Mouse (Mus musculus): ENCODE results near the gene Gm28047. TPM values are rescaled to one million over a fixed set of nuclear protein-coding genes. Genes with fewer than 3 reads are reported as not detected.
A peak's percentile ranks its signal among the peaks of the same experiment; 100 is the strongest.
"Not testable (repeated sequence)": the region's sequence is repeated elsewhere in the genome, so short reads cannot be mapped to it uniquely, and the experiment has no call there.

Gm28047 gene
- under 1 TPM in 1 of 2 experiments, not detected in 1; 0.60 TPM for total RNA-seq (2021)
- long read RNA-seq, result 0 reads

DNA sequence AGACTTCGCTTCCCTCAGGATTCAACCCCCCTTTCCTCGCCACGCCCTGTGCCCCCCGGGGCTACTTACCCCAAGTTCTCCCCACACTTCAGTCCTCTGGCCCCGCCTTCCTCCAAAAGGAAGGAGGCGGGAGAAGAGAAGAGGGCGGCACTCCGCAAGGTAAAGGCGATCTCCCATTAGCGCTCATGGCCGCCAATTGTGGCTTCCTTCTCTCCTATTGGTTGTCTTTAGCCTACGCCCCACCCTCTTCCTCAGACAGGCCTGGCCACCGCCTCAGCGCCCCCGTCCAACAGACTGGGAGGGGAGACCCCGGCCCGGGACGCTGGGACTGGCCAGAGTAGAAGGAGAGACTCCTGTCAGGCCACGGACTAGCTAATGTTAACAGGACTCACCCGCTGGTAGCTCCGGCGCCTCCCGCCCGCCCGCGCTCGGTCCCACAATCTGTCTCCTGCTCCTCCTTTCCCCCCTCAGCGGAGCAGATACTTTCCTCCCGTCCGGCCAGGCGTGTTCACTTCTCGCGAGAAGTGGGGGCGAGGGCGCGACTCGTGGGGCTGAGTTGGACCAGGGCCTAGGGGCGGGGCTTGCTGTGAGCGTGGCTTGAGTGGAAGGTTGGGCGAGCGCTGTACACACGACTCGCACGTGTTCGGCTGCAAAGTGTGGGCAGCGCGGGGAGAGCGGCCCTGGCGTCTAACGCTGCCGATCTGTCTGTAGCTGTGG, at the start of gene Gm28047, which contains the start of gene Atf7:
Gene Gm28047 (minus strand): TSS at position 98 of the 717 bp plus-strand sequence.
Gene Atf7 (minus strand): TSS at position 495 of the 717 bp plus-strand sequence.
- peak; percentile 99 to 100 for DNase-seq (ENCODE audit: low spot score in 2 of 2)

GRCm38 (mm10) chr15:102673548-102673947, 48.7 kb upstream of the Gm28047 start:
- peak; percentile 44 to 57 for DNase-seq (ENCODE audit: low spot score in 2 of 2)

DNA sequence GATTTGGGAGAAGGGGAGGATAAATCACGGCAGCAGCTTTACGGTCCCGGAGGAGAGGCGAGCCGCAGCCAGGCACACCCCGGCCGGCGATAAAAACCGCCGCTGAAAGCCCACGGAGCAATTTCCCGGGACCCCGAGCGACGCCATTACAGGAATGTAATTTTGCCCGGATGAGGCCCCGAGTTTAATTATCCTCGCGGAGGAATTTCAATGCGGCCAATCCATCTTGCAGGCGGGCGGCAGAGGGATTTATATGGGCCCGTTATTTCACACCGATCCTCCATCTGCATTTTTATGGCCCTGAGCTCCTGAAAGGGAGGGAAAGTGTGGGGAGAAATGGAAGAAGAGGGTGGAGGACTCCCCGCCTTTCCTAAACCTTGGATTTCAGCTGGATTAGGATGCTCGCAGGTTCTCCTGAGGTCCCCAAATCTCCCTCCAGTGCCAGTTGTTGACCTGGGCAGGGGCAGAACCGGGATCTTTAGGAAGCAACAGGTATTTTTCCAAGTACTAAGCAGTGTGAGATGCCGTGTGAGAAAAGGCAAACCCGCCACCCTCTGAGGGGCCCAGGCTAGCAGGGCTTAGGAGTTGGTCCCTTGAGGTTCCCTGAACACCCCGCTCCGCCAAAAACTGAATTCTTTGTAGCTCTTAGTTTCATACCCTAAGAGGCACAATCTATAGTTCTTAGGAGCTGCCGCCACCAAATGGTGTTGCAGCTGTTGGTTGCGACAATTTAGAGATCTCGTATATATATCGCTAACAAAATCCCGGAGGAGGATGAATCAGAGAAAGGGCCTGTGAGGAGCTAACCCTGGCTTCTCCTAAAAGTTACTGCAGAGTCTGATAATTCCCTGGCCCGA, 47.6 kb upstream of the Gm28047 start, which contains the start of gene Atp5g2:
Gene Atp5g2 (minus strand): TSS at position 138 of the 857 bp plus-strand sequence.
- DNase-seq (ENCODE audit: low spot score in 2 of 2), result peak; percentile 53 to 55

DNA sequence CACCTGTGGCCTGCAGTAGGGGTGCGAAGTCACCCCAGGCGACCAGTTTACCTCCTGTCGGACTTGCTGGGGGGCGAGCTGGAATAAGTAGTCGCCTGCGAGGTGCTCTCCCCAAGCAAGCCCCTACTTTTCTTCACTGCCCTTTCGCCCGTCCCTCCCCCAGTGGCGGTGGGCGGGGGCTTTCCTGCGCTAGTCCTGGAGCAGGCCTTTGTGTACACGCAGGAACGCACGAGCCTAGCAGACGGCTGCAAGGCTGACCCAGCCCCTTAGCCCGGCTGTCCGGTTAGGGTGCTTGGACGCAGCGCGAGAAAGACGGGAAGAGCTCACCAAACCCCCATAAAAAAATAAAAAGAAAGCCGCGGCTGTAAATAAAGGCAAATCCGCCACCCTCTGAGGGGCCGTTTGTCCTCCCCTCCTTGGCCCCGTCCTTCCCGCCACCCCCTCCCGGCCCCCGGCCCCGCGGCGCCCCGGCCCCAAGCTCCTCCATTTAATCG, 46.9 kb upstream of the Gm28047 start:
- peak; percentile 75 to 83 for DNase-seq (ENCODE audit: low spot score in 2 of 2)

GRCm38 (mm10) chr15:102670767-102671575, 46.1 kb upstream of the Gm28047 start:
- DNase-seq (ENCODE audit: low spot score in 2 of 2), result peak; percentile 97 to 99

DNA sequence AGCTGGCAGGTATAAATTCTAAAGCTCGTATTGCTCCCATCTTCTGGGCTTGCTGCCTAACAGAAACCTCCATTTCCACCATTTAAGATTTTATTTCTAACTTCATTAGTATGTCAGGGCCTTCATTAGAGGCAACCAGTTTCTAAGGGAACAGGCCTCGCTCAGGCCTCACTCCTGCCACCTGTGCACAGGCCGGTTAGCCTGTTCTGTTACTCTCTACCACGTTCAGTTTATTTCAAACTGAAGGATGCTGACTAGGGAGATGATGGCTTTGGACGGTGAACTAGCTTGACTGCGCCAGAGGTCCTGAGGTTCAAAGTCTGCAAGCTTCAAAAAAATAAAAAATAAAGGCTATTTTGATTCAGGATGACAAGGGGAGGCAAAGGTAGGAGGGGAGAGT, 45.4 kb upstream of the Gm28047 start:
- no peak for DNase-seq (ENCODE audit: low spot score in 2 of 2)

DNA sequence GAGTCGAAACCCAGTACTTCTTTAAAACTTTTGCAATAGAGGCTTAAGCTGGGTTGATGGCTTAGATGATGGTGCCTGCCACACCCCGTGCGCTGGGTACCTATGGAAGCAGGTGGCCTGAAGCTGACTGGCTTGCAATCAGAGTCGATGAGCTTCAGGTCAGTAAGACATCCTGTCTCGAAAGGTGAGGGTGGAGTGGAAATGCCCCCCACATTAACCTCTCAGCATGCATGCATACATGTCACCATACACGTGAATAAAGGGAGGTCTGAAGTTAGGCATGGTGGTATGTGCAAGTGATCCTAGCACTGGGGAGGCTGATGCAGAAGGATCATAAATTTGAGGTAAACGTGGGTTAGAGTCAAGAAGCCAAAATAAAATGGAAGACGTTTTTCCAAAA, 44.7 kb upstream of the Gm28047 start:
- DNase-seq (ENCODE audit: low spot score in 2 of 2), result no peak

- DNase-seq (ENCODE audit: low spot score in 2 of 2), result peak; percentile 46 to 58
These were observed 40.6 kb upstream of the Gm28047 start for GRCm38 (mm10) chr15:102665494-102665893.

DNA sequence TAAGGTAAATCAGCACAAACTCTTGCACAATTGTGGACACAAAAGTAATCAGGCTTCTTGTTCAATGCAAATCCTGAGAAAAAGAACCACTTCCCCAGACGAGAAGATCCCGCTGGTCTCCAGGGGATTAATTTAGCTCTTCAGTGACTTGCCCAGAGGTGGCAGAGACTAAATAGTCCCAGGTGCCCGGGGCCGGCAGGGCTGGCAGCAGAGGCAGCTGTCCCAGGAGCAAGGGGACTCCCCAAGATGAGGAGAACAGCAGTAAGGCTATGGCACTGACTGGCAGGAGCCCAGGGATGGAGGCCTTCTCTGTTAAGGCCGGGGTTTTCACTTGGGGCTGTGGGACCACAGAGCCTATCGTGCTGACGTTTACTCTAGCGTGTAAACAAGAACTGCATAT, 39.0 kb upstream of the Gm28047 start:
- no peak for DNase-seq (ENCODE audit: low spot score in 2 of 2)

- DNase-seq (ENCODE audit: low spot score in 2 of 2), result not testable (repeated sequence)
These were observed 37.7 kb upstream of the Gm28047 start for GRCm38 (mm10) chr15:102662601-102663000.

DNA sequence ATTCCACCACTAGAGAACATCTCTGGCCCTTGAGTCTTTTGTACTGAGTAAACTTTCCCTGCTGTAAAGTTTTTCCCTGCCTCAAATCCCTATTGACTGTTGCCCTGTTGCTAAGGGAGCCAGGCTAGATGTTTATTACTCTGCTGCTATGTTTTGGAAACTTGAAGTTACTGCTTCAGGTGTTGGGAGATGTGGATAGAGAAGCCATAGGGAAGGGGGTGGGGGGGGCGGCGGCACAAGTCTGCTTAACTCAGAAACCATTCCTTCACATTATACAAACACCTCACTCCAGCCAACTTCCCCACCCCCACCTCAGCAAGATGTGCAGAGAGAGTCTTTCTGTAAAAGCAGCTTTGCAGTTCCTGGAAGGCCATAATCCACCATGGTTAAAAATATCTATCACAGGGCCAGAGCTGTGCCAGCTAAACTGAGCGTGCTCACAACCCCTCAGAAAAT, 33.1 kb upstream of the Gm28047 start:
- DNase-seq (ENCODE audit: low spot score in 2 of 2), result no peak

- DNase-seq (ENCODE audit: low spot score in 2 of 2), result no peak
These were observed 31.8 kb upstream of the Gm28047 start for GRCm38 (mm10) chr15:102656658-102657057.

- DNase-seq (ENCODE audit: low spot score in 2 of 2), result not testable (repeated sequence)
These were observed 27.2 kb upstream of the Gm28047 start for GRCm38 (mm10) chr15:102651928-102652660.

GRCm38 (mm10) chr15:102651107-102651506, 26.2 kb upstream of the Gm28047 start:
- DNase-seq (ENCODE audit: low spot score in 2 of 2), result no peak

GRCm38 (mm10) chr15:102635817-102636216, 10.9 kb upstream of the Gm28047 start:
- DNase-seq (ENCODE audit: low spot score in 2 of 2), result peak; percentile 16 to 25

DNA sequence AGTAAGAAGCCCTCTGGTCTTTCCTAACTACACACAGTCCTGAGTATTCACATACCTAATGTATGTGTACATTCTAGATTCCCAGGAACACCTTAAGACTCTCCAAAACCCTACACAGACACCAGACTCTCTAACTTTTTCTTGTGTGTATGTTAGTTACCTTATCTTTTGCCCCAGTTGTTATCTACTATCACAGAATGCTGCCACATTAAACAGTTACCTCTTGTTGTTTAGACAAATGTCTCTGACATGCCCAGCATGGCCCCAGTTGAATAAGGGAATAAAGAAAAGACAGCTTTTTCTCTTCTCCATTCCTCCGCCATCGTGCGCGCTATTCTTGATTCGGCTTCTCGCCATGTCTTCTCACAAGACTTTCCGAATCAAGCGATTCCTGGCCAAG, 9.8 kb upstream of the Gm28047 start:
- DNase-seq (ENCODE audit: low spot score in 2 of 2), result no peak

- no peak for DNase-seq (ENCODE audit: low spot score in 2 of 2)
These were observed 804 bp upstream of the Gm28047 start for GRCm38 (mm10) chr15:102625687-102626055.

DNA sequence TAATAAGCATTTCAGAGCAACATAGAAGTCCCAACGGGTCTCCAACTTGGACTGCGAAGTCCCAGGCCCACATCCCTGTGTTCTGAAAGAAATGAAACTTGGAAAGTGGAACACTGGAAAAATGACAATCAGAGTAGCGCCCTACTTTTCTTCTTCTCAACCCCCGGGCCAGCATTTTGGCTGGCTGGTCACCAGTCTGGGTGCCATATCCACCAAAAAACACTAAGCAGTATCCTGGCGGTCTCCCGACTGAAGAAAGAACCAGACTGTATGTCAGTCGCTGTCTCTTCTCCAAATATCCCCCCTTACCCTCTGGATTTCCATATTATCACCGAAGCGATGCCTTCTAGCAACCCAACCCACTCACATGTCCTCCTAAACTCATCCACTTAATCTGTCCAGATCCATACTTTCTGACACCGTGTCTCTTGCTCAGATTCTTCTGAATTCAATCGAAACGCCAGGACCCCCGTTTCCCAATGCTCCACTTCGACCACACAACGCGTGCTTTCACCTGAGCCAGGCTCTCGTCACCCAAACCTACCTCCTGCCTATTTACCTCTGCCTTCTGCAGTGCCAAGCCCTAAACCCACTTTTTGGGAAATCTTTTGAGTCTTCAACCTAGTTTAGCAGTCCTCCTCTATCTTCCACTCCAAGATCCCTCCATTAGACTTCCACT, 437 bp downstream of the Gm28047 start:
- DNase-seq (ENCODE audit: low spot score in 2 of 2), result no peak

DNA sequence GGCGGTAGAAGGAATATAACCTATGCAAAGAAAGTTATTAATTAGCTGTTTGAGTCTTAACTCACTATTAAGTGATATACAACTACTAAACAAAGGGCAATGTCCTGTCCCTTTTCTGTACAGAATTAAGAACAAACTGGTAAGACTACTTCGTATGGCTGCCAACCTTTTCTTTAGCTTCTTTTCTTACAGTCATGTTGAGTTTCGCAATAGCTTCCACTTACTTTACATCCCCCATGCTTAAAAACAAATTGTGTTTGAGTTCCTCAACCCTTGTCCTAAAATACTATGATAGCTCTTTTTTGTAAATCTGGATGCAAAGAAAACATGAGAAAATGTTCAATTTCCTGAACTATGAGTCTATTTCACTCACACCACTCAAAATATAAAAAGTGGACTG, 1.7 kb downstream of the Gm28047 start:
- DNase-seq (ENCODE audit: low spot score in 2 of 2), result no peak

DNA sequence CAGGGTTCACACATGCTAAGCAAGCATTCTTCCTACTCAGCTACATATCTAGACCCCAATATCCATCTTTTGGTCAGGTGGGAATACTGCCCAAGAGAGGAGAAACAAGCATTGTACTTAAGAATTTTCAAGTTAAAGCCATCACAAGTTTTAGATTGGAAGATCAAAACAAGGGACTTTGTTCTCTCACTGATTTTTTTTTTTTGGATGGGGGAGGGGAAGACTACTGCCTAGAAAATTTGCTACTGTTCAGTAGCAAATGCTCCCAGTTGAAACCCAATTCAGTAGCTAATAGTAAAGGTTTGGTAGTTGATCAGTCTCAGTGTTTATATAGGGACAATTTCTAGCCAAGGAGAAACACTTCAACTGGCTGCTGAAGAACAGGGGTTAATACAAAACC, 2.3 kb downstream of the Gm28047 start:
- DNase-seq (ENCODE audit: low spot score in 2 of 2), result no peak
